Mouse (Mus musculus): ENCODE results near the gene Fgf9. TPM values are rescaled to one million over a fixed set of nuclear protein-coding genes. Genes with fewer than 3 reads are reported as not detected.

The Fgf9 gene
- polyA plus RNA-seq, 1 experiment from 2014 or later: 0.34 TPM

GRCm38 (mm10) chr14:58087326-58087725, 17.0 kb downstream of the Fgf9 start:
- no peak for DNase-seq (ENCODE audit: low spot score)

GRCm38 (mm10) chr14:58089486-58089885, 19.1 kb downstream of the Fgf9 start:
- no peak for DNase-seq (ENCODE audit: low spot score)

- DNase-seq (ENCODE audit: low spot score): no peak
Observed at GRCm38 (mm10) chr14:58091321-58091720, 21.0 kb downstream of the Fgf9 start.

GRCm38 (mm10) chr14:58099599-58099998, 29.3 kb downstream of the Fgf9 start:
- no peak for DNase-seq (ENCODE audit: low spot score)

- DNase-seq (ENCODE audit: low spot score): no peak
Observed at GRCm38 (mm10) chr14:58101298-58101697, 31.0 kb downstream of the Fgf9 start.

- DNase-seq (ENCODE audit: low spot score): no peak
Observed at GRCm38 (mm10) chr14:58104266-58104665, 33.9 kb downstream of the Fgf9 start.

- DNase-seq (ENCODE audit: low spot score): no peak
Observed at GRCm38 (mm10) chr14:58105596-58105995, 35.2 kb downstream of the Fgf9 start.

- DNase-seq (ENCODE audit: low spot score): no peak
Observed at GRCm38 (mm10) chr14:58109601-58110000, 39.3 kb downstream of the Fgf9 start.

- no peak for DNase-seq (ENCODE audit: low spot score)
Observed at GRCm38 (mm10) chr14:58111562-58111961, 41.2 kb downstream of the Fgf9 start.

- DNase-seq (ENCODE audit: low spot score): no peak
Observed at GRCm38 (mm10) chr14:58112341-58112740, 42.0 kb downstream of the Fgf9 start.

- DNase-seq (ENCODE audit: low spot score): no peak
Observed at GRCm38 (mm10) chr14:58113180-58113579, 42.8 kb downstream of the Fgf9 start.

GRCm38 (mm10) chr14:58114146-58114545, 43.8 kb downstream of the Fgf9 start:
- DNase-seq (ENCODE audit: low spot score): no peak

- no peak for DNase-seq (ENCODE audit: low spot score)
Observed at GRCm38 (mm10) chr14:58124625-58125024, 54.3 kb downstream of the Fgf9 start.

GRCm38 (mm10) chr14:58126508-58126907, 56.2 kb downstream of the Fgf9 start:
- DNase-seq (ENCODE audit: low spot score): no peak

- DNase-seq (ENCODE audit: low spot score): no peak
Observed at GRCm38 (mm10) chr14:58139506-58140055, 69.2 kb downstream of the Fgf9 start.

GRCm38 (mm10) chr14:58149637-58150470, 79.5 kb downstream of the Fgf9 start:
- no peak for DNase-seq (ENCODE audit: low spot score)

- no peak for DNase-seq (ENCODE audit: low spot score)
Observed at GRCm38 (mm10) chr14:58150471-58150855, 80.1 kb downstream of the Fgf9 start.

- DNase-seq (ENCODE audit: low spot score): no peak
Observed at GRCm38 (mm10) chr14:58152110-58152509, 81.8 kb downstream of the Fgf9 start.

GRCm38 (mm10) chr14:58153470-58154416, 83.4 kb downstream of the Fgf9 start:
- no peak for DNase-seq (ENCODE audit: low spot score)

- DNase-seq (ENCODE audit: low spot score): no peak
Observed at GRCm38 (mm10) chr14:58160624-58161023, 90.3 kb downstream of the Fgf9 start.
